Mouse (Mus musculus) inflammation-experienced regulatory T-cells, adult 16 weeks (primary cell): ENCODE measurements around the gene Tmem53. TPM values are rescaled to one million over a fixed set of nuclear protein-coding genes. Genes with fewer than 3 reads are reported as not detected.

ENCODE experiments used
- polyA plus RNA-seq: library from polyadenylated mRNA; unstranded; fragments of 100-300 nt; shearing (Covaris generic); gene quantifications from one replicate; pipeline ENCODE4 v1.2.1, GENCODE M21; 2017

Gene Tmem53
- 1.1 TPM for polyA plus RNA-seq

GRCm38 (mm10) chr4:117251801-117252316, at the start of gene Tmem53, which contains the start of gene Armh1:
TSS of gene Tmem53 (plus strand) at chr4:117251951.
TSS of gene Armh1 (minus strand) at chr4:117252125.

Other genes with a start within 250 kb of the Tmem53 start
- gene Eif2b3, start 232.5 kb upstream of the Tmem53 start, polyA plus RNA-seq: 32.8 TPM
- 0.35 TPM for gene Ptch2, start 155.9 kb upstream of the Tmem53 start, polyA plus RNA-seq
- 61.4 TPM for gene Btbd19, start 126.2 kb upstream of the Tmem53 start, polyA plus RNA-seq
- gene Tctex1d4, start 125.2 kb upstream of the Tmem53 start, polyA plus RNA-seq: 1.4 TPM
- 3.1 TPM for gene Plk3, start 118.0 kb upstream of the Tmem53 start, polyA plus RNA-seq
- 478 TPM for gene Rps8, start 95.7 kb upstream of the Tmem53 start, polyA plus RNA-seq
- 3.7 TPM for gene Kif2c, start 69.3 kb upstream of the Tmem53 start, polyA plus RNA-seq
- gene Armh1, start 174 bp downstream of the Tmem53 start, polyA plus RNA-seq: not detected
- 16.9 TPM for gene Rnf220, start 245.1 kb downstream of the Tmem53 start, polyA plus RNA-seq